Mouse (Mus musculus) hindbrain, embryonic 11.5 days (tissue): Measurements from ENCODE around the gene Ablim1. TPM values are rescaled to one million over a fixed set of nuclear protein-coding genes. Genes with fewer than 3 reads are reported as not detected.
A peak's percentile ranks its signal among the peaks of the same experiment; 100 is the strongest.

Experiments
- ATAC-seq: fragments of 200-750 bp; cut with Nextera tagmentation; 2 replicates; pipeline ENCODE4 v1.8.0; 2017; ENCODE audit warnings: mild to moderate bottlenecking, moderate TSS enrichment, moderate library complexity; ENCODE audit not compliant: low FRiP score
- DNase-seq: peaks from one replicate; pipeline ENCODE4 v3.0.0-alpha.2; 2015; ENCODE audit warnings: low spot score
- H3K27ac ChIP-seq: fragments of 300-500 bp; sonication (generic); 2 replicates; pipeline ENCODE4 v1.5.1; 2014; ENCODE audit warnings: mild to moderate bottlenecking, low read depth, low read length
- H3K27me3 ChIP-seq: fragments of 300-500 bp; sonication (generic); 2 replicates; pipeline ENCODE4 v1.6.1; 2014; ENCODE audit warnings: mild to moderate bottlenecking, low read length, moderate library complexity, mixed read lengths; ENCODE audit not compliant: control insufficient read depth, insufficient read depth
- H3K36me3 ChIP-seq: fragments of 300-500 bp; sonication (generic); 2 replicates; pipeline ENCODE4 v1.6.1; 2014; ENCODE audit warnings: mild to moderate bottlenecking, low read length, moderate library complexity, mixed read lengths; ENCODE audit not compliant: control insufficient read depth, insufficient read depth
- H3K4me1 ChIP-seq: fragments of 300-500 bp; sonication (generic); replicated peaks from 2 replicates; pipeline ENCODE4 v1.6.1; 2014; ENCODE audit warnings: low read length, mixed read lengths; ENCODE audit not compliant: control insufficient read depth, insufficient read depth
- H3K4me2 ChIP-seq: fragments of 300-500 bp; sonication (generic); replicated peaks from 2 replicates; pipeline ENCODE4 v1.6.1; 2014; ENCODE audit warnings: mild to moderate bottlenecking, low read depth, low read length
- H3K4me3 ChIP-seq: fragments of 300-500 bp; sonication (generic); 2 replicates; pipeline ENCODE4 v1.5.1; 2014; ENCODE audit warnings: low read depth, low read length
- H3K9ac ChIP-seq: fragments of 300-500 bp; sonication (generic); 2 replicates; pipeline ENCODE4 v1.6.1; 2014; ENCODE audit warnings: low read depth, low read length
- H3K9me3 ChIP-seq: fragments of 300-500 bp; sonication (generic); 2 replicates; pipeline ENCODE4 v1.6.1; 2016; ENCODE audit warnings: low read length; ENCODE audit not compliant: control insufficient read depth
- WGBS: fragments of 180-500 bp; shearing (Covaris S2); extraction: QIAGEN DNeasy Blood & Tissue Kit; methylation state at CpG from one replicate; pipeline ENCODE4 v1.1.7; 2014; 5-methylcytosine and 5-hydroxymethylcytosine counted together
- polyA plus RNA-seq: library from polyadenylated mRNA; unstranded; fragments of >200 nt; fragmentation: Nextera tagmentation; extraction: Ambion mirVana; gene quantifications from 2 replicates; pipeline ENCODE4 v1.2.1, GENCODE M21; 2014

Gene Ablim1
- polyA plus RNA-seq, 1 experiment from 2014 or later = 18.6 TPM

DNA sequence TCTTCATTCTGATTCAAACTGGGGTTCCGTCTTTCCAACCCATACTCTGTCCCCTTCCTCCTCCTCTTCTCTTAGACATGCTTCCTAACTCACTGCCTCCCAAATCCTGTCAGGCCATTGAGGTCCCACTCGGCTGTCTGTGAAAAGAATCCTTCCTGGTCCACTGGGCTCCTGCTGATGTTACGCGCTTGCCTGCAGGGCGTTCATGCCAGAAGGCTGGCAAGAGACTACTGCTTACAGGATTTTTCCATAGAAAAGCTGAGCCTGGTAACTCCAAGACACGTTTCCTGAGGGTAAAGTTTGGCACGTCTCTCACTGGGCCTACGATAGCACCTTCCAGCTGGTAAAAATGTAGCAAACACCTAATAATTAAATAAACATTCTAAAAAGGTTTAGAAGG, 36.5 kb downstream of the Ablim1 start:
- Histone ChIP-seq H3K9me3 (no peaks in the 10 kb centered on the region), H3K4me1 (0 out of 2 replicates have a peak, but pooled peaks cover 4% of the 10 kb centered on the region), H3K4me3 (no peak overlapping the region), H3K27me3 (no peaks in the 10 kb centered on the region), H3K27ac (no peak overlapping the region), H3K4me2 (no peak overlapping the region), H3K36me3 (no peaks in the 10 kb centered on the region), H3K9ac (no peak overlapping the region)
- ATAC-seq (no peak), DNase-seq (no peak)
- 76% methylated on average over 8 of the region's 8 CpGs for WGBS

DNA sequence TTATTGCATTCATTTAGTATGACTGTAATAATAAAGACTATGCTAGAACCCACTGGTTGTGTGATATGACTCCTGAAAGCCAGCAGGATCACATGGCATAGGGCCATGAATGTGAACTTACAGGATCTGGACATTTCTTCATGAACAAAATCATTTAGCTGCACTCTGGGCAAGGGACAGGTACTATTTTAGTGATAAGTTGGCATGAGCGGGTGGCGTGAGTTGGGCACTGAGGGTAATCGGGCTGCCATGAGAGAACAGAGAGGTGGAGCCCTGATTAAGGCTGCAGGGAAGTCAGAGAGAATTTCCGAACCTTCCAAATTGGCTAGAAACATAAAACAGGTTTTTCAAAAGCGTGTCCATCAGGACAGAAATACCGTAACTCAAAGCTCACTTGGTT, 37.7 kb downstream of the Ablim1 start:
- Histone ChIP-seq H3K4me1 (0 out of 2 replicates have a peak, but pooled peaks cover 4% of the 10 kb centered on the region), H3K9me3 (no peaks in the 10 kb centered on the region), H3K36me3 (no peaks in the 10 kb centered on the region), H3K27ac (no peak overlapping the region), H3K27me3 (no peaks in the 10 kb centered on the region), H3K9ac (no peak overlapping the region), H3K4me2 (no peak overlapping the region), H3K4me3 (no peak overlapping the region)
- WGBS = 83% methylated on average over 6 of the region's 6 CpGs
- DNase-seq (no peak), ATAC-seq (no peak)

DNA sequence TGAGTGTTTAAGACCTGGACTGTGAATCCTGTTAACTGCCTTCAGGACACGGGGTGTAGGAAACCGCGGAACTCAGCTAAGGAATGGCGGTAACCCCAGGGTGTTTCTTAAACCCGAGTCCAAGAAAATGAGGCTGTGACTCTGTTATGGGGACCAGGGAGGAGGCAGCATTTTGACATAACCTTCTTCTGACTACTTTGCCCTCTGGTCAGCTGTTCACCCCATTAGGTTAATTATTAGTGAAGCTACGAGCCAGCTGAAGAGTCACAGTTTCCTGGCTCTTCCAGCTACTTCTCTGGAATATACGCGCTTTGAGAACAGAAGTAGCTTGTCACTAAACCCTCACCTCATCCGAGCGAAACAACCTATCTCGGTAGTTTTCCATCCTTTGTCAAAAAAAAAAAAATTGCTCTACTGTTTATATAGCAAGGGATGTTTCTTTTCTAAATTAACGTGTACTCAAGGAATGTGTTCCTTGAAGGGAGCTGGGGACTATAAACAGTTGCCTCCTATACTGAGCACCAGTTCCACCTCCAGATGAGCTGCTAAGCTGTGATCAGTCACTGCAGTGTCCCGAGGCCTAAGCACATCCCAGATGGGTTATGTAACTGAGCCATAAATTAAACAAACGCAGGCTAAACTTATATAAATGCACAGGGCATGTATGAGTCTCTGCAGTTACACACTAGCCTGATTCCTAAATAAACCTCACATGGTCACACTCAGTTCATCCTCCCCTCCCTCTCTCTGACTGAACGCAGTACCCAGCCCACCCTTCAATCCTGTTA, 39.4 kb downstream of the Ablim1 start:
- 0 out of 2 replicates have a peak, but pooled peaks cover 4% of the 10 kb centered on the region for H3K4me1 ChIP-seq
- H3K4me2 ChIP-seq = no peak overlapping the region; the same call in 1 of the 2 replicates
- no peaks in the 10 kb centered on the region for H3K27me3 ChIP-seq
- no peak overlapping the region for H3K4me3 ChIP-seq
- 59% methylated on average over 15 of the region's 15 CpGs for WGBS
- ATAC-seq (no peak), DNase-seq (no peak)
- no peaks in the 10 kb centered on the region for H3K9me3 ChIP-seq
- H3K36me3 ChIP-seq = no peaks in the 10 kb centered on the region
- no peak overlapping the region for H3K27ac ChIP-seq
- H3K9ac ChIP-seq = no peak overlapping the region

GRCm38 (mm10) chr19:57274717-57275116, 40.0 kb downstream of the Ablim1 start:
- ATAC-seq = no peak
- 26% methylated on average over 6 of the region's 6 CpGs for WGBS
- H3K9ac ChIP-seq = no peak overlapping the region

GRCm38 (mm10) chr19:57274286-57274685, 40.4 kb downstream of the Ablim1 start:
- Histone ChIP-seq H3K36me3 (no peaks in the 10 kb centered on the region), H3K9me3 (no peaks in the 10 kb centered on the region), H3K9ac (no peak overlapping the region), H3K4me2 (no peak overlapping the region; the same call in 1 of the 2 replicates), H3K4me3 (no peak overlapping the region), H3K27ac (no peak overlapping the region), H3K4me1 (0 out of 2 replicates have a peak, but pooled peaks cover 4% of the 10 kb centered on the region), H3K27me3 (no peaks in the 10 kb centered on the region)
- ATAC-seq (no peak), DNase-seq (no peak)
- WGBS = 49% methylated on average over 12 of the region's 12 CpGs

More at GRCm38 (mm10) chr19:57274717-57275116, 40.0 kb downstream of the Ablim1 start:
- Histone ChIP-seq H3K9me3 (no peaks in the 10 kb centered on the region), H3K27ac (no peak overlapping the region), H3K36me3 (no peaks in the 10 kb centered on the region), H3K4me1 (0 out of 2 replicates have a peak, but pooled peaks cover 4% of the 10 kb centered on the region), H3K4me2 (no peak overlapping the region; the same call in 1 of the 2 replicates), H3K27me3 (no peaks in the 10 kb centered on the region), H3K4me3 (no peak overlapping the region)
- DNase-seq = peak; percentile 23

GRCm38 (mm10) chr19:57272824-57273613, 41.7 kb downstream of the Ablim1 start:
- H3K4me3 ChIP-seq = no peak overlapping the region
- H3K4me2 ChIP-seq = no peak overlapping the region
- H3K4me1 ChIP-seq = 0 out of 2 replicates have a peak, but pooled peaks cover 4% of the 10 kb centered on the region
- no peak overlapping the region for H3K9ac ChIP-seq
- WGBS = 42% methylated on average over 13 of the region's 13 CpGs
- no peak overlapping the region for H3K27ac ChIP-seq
- DNase-seq = no peak
- no peaks in the 10 kb centered on the region for H3K27me3 ChIP-seq
- no peaks in the 10 kb centered on the region for H3K36me3 ChIP-seq
- no peaks in the 10 kb centered on the region for H3K9me3 ChIP-seq
- ATAC-seq = no peak

DNA sequence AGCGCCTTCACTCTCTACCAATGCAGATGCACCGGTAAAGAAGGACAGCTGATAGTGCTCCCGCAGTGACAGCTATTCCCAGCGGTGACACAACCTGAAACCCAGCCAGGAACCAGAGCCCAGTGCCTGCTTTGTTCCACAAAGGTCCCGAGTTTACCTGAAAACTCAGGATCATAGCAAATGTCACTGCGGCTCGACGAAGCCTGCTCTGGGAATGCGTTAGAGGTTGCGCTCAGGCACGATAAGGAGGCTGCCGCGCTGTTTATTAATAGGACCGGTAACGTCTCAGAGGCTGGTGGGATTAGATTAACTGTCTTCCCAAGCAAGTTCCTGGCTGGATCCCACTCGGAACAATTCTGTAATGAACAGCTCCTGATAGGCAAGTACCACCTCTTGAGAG, 43.0 kb downstream of the Ablim1 start:
- no peak overlapping the region for H3K9ac ChIP-seq
- no peaks in the 10 kb centered on the region for H3K27me3 ChIP-seq
- no peak overlapping the region for H3K27ac ChIP-seq
- 81% methylated on average over 16 of the region's 16 CpGs for WGBS
- H3K4me2 ChIP-seq = no peak overlapping the region
- DNase-seq = no peak
- H3K9me3 ChIP-seq = no peaks in the 10 kb centered on the region
- H3K36me3 ChIP-seq = no peaks in the 10 kb centered on the region
- ATAC-seq = no peak
- H3K4me3 ChIP-seq = no peak overlapping the region
- H3K4me1 ChIP-seq = 0 out of 2 replicates have a peak, but pooled peaks cover 4% of the 10 kb centered on the region

- Histone ChIP-seq H3K36me3 (no peaks in the 10 kb centered on the region), H3K4me3 (no peak overlapping the region), H3K27ac (no peak overlapping the region), H3K4me2 (no peak overlapping the region), H3K27me3 (no peaks in the 10 kb centered on the region), H3K9ac (no peak overlapping the region), H3K9me3 (no peaks in the 10 kb centered on the region), H3K4me1 (0 out of 2 replicates have a peak, but pooled peaks cover 4% of the 10 kb centered on the region)
- DNase-seq (no peak), ATAC-seq (no peak)
- 91% methylated on average over 6 of the region's 6 CpGs for WGBS
These were observed 44.0 kb downstream of the Ablim1 start for GRCm38 (mm10) chr19:57270711-57271110.
